Mouse (Mus musculus): ENCODE measurements at regions not wholly inside any gene's neighbourhood (a gene's known extent, or its start where the extent isn't known, plus 50 kb on each side); places are given as distances from the start of the nearest gene placed in this dataset.

- Histone ChIP-seq H3K27me3 (ENCODE audit: control insufficient read depth, insufficient read depth, insufficient read length) (peaks cover 7% of the 10 kb centered on the region), H3K79me2 (ENCODE audit: control insufficient read depth, insufficient read depth) (no peaks in the 10 kb centered on the region), H3K4me3 (no peak overlapping the region), H3ac (ENCODE audit: control insufficient read depth, insufficient read length) (no peak overlapping the region), H3K36me3 (ENCODE audit: control insufficient read depth, insufficient read depth) (no peaks in the 10 kb centered on the region), H3K4me2 (ENCODE audit: low read depth) (no peak overlapping the region)
- TF ChIP-seq TCF3 (IDR thresholded peaks at IDR 0.05; ENCODE audit: insufficient read length, low read depth) (no peak), CEBPB (IDR thresholded peaks at IDR 0.05; ENCODE audit: insufficient read depth, poor library complexity, severe bottlenecking) (no peak), POLR2A (IDR thresholded peaks at IDR 0.05; ENCODE audit: insufficient read length, low read depth) (no peak), TCF12 (IDR thresholded peaks at IDR 0.05; ENCODE audit: insufficient read depth, poor library complexity, severe bottlenecking) (no peak)
These were observed 79.6 kb upstream of the Helt start for GRCm38 (mm10) chr8:46374092-46374491.

GRCm38 (mm10) chr8:46375986-46376385 lies 81.5 kb upstream of the Helt start:
- peaks cover 7% of the 10 kb centered on the region for H3K27me3 ChIP-seq (ENCODE audit: control insufficient read depth, insufficient read depth, insufficient read length)
- no peak overlapping the region for H3K4me2 ChIP-seq (ENCODE audit: low read depth)
- no peaks in the 10 kb centered on the region for H3K79me2 ChIP-seq (ENCODE audit: control insufficient read depth, insufficient read depth)
- no peak overlapping the region for H3ac ChIP-seq (ENCODE audit: control insufficient read depth, insufficient read length)
- no peaks in the 10 kb centered on the region for H3K36me3 ChIP-seq (ENCODE audit: control insufficient read depth, insufficient read depth)
- TF ChIP-seq MYOD1 (IDR thresholded peaks at IDR 0.05; ENCODE audit: control insufficient read depth in 1 of 3, insufficient read length in 2 of 3, low read depth in 2 of 3) (no peak), TCF3 (IDR thresholded peaks at IDR 0.05; ENCODE audit: insufficient read length, low read depth) (no peak), POLR2A (IDR thresholded peaks at IDR 0.05; ENCODE audit: insufficient read length, low read depth) (no peak), SRF (IDR thresholded peaks at IDR 0.05; ENCODE audit: control insufficient read depth, insufficient read length, low read depth) (no peak), USF1 (IDR thresholded peaks at IDR 0.05; ENCODE audit: low read depth) (no peak), REST (IDR thresholded peaks at IDR 0.05; ENCODE audit: insufficient read depth, insufficient read length) (no peak), CEBPB (IDR thresholded peaks at IDR 0.05; ENCODE audit: insufficient read depth, poor library complexity, severe bottlenecking) (no peak), MAX (IDR thresholded peaks at IDR 0.05; ENCODE audit: low read depth) (no peak), TCF12 (IDR thresholded peaks at IDR 0.05; ENCODE audit: insufficient read depth, poor library complexity, severe bottlenecking) (no peak), POLR2AphosphoS2 (IDR thresholded peaks at IDR 0.05; ENCODE audit: insufficient read length, low read depth) (no peak), MYOG (IDR thresholded peaks at IDR 0.05; ENCODE audit: control insufficient read depth in 1 of 3, insufficient read depth in 1 of 3, insufficient read length in 2 of 3, low read depth in 2 of 3) (no peak), E2F4 (IDR thresholded peaks at IDR 0.05; ENCODE audit: insufficient read depth) (no peak)
- no peak overlapping the region for H3K4me3 ChIP-seq

GRCm38 (mm10) chr8:46384926-46385325 lies 85.9 kb upstream of the Acsl1 start:
- no peak overlapping the region for H3K4me3 ChIP-seq
- TF ChIP-seq POLR2A (IDR thresholded peaks at IDR 0.05; ENCODE audit: insufficient read length, low read depth) (no peak), REST (IDR thresholded peaks at IDR 0.05; ENCODE audit: insufficient read depth, insufficient read length) (no peak)

GRCm38 (mm10) chr8:46385806-46386205 lies 85.0 kb upstream of the Acsl1 start:
- Histone ChIP-seq H3K79me2 (ENCODE audit: control insufficient read depth, insufficient read depth) (no peaks in the 10 kb centered on the region), H3K36me3 (ENCODE audit: control insufficient read depth, insufficient read depth) (no peaks in the 10 kb centered on the region), H3K4me2 (ENCODE audit: low read depth) (no peak overlapping the region), H3K4me3 (no peak overlapping the region), H3ac (ENCODE audit: control insufficient read depth, insufficient read length) (no peak overlapping the region), H3K27me3 (ENCODE audit: control insufficient read depth, insufficient read depth, insufficient read length) (peaks cover 9% of the 10 kb centered on the region)
- TF ChIP-seq E2F4 (IDR thresholded peaks at IDR 0.05; ENCODE audit: insufficient read depth) (no peak), SRF (IDR thresholded peaks at IDR 0.05; ENCODE audit: control insufficient read depth, insufficient read length, low read depth) (no peak), MYOD1 (IDR thresholded peaks at IDR 0.05; ENCODE audit: control insufficient read depth in 1 of 3, insufficient read length in 2 of 3, low read depth in 2 of 3) (no peak), TCF12 (IDR thresholded peaks at IDR 0.05; ENCODE audit: insufficient read depth, poor library complexity, severe bottlenecking) (no peak), MAX (IDR thresholded peaks at IDR 0.05; ENCODE audit: low read depth) (no peak), MYOG (IDR thresholded peaks at IDR 0.05; ENCODE audit: control insufficient read depth in 1 of 3, insufficient read depth in 1 of 3, insufficient read length in 2 of 3, low read depth in 2 of 3) (no peak), POLR2AphosphoS2 (IDR thresholded peaks at IDR 0.05; ENCODE audit: insufficient read length, low read depth) (no peak), USF1 (IDR thresholded peaks at IDR 0.05; ENCODE audit: low read depth) (no peak), REST (IDR thresholded peaks at IDR 0.05; ENCODE audit: insufficient read depth, insufficient read length) (no peak), CEBPB (IDR thresholded peaks at IDR 0.05; ENCODE audit: insufficient read depth, poor library complexity, severe bottlenecking) (no peak), TCF3 (IDR thresholded peaks at IDR 0.05; ENCODE audit: insufficient read length, low read depth) (no peak), POLR2A (IDR thresholded peaks at IDR 0.05; ENCODE audit: insufficient read length, low read depth) (no peak)

More at GRCm38 (mm10) chr8:46384926-46385325, 85.9 kb upstream of the Acsl1 start:
- Histone ChIP-seq H3K27me3 (ENCODE audit: control insufficient read depth, insufficient read depth, insufficient read length) (peaks cover 9% of the 10 kb centered on the region), H3K36me3 (ENCODE audit: control insufficient read depth, insufficient read depth) (no peaks in the 10 kb centered on the region), H3K79me2 (ENCODE audit: control insufficient read depth, insufficient read depth) (no peaks in the 10 kb centered on the region), H3ac (ENCODE audit: control insufficient read depth, insufficient read length) (no peak overlapping the region), H3K4me2 (ENCODE audit: low read depth) (no peak overlapping the region)

- no peak for TF ChIP-seq MYOG (IDR thresholded peaks at IDR 0.05; ENCODE audit: control insufficient read depth in 1 of 3, insufficient read depth in 1 of 3, insufficient read length in 2 of 3, low read depth in 2 of 3)
- no peak for TF ChIP-seq CEBPB (IDR thresholded peaks at IDR 0.05; ENCODE audit: insufficient read depth, poor library complexity, severe bottlenecking)
- no peak for TF ChIP-seq REST (IDR thresholded peaks at IDR 0.05; ENCODE audit: insufficient read depth, insufficient read length)
- no peaks in the 10 kb centered on the region for H3K36me3 ChIP-seq (ENCODE audit: control insufficient read depth, insufficient read depth)
- peaks cover 9% of the 10 kb centered on the region for H3K27me3 ChIP-seq (ENCODE audit: control insufficient read depth, insufficient read depth, insufficient read length)
- no peak overlapping the region for H3K4me2 ChIP-seq (ENCODE audit: low read depth)
- H3ac ChIP-seq (ENCODE audit: control insufficient read depth, insufficient read length) = no peak overlapping the region
- no peaks in the 10 kb centered on the region for H3K79me2 ChIP-seq (ENCODE audit: control insufficient read depth, insufficient read depth)
- no peak overlapping the region for H3K4me3 ChIP-seq
These were observed 84.3 kb upstream of the Acsl1 start for GRCm38 (mm10) chr8:46386553-46386952.

Data from myocyte (in vitro differentiated cells).